Mouse (Mus musculus) CD4-positive naive resting alpha-beta T cell, adult 76 days (primary cell): Measurements from ENCODE around the gene Gm14391. TPM values are rescaled to one million over a fixed set of nuclear protein-coding genes. Genes with fewer than 3 reads are reported as not detected.

ENCODE experiments used
- total RNA-seq: library from RNA; stranded (reverse); gene quantifications from one replicate; pipeline ENCODE4 v1.2.4, GENCODE M21; 2023

Gm14391 gene
- 12.4 TPM for total RNA-seq

DNA sequence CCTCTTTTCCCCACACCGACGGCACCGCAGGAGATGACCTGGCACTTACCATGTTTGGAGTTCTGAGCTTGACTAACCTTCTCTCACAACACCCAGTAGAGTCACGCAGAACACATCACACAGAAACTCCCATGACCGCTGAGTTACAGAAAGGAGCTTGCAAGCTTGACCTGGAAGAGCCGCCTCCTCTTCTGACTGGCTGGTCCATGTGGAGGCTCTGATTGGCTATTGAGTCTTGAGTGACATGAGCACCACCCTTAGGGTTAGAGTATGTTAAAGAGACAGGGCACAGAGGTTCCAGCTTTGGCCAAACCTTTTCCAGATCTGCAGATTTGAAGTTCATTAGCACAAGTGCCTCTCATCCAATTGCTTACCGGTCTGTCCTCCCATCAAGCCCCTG is at the start of gene Gm14391:
Gm14391 (minus strand) TSS at position 186 of the 400 bp plus-strand sequence.

DNA sequence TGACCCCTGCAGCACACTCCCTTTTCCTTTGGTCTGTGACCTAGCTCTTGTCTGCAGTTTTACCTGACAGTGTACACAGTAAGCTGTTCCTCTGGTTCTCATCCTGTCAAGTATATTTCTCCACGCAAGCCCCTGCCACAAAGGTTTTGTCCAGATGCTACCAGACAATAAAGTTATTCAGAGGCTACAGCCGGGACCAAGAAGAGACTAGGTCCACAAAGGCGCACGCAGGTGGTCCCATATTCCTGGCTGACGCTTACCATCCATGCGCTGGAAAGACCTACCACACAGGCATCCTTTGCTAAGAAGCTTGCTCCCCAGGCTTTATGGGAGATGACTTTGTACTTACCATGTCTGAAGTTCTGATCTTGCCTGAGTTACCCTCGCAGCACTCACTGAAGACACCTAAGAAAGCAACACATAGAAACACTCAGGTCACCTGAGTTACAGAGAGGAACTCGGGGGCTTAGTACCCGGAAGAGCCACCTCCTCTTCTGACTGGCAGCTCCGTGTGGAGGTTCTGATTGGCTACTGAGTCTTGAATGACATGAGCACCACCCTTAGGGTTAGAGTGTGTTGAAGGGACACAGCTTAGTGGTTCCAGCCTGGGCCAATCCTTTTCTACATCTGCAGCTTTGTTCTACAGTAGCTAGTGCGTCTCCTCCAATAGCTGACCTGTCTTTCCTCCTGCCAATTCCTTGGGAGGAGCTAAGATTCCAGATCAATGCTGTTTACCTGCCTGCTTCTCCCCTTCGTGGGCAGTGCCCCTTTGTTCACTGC is 31.1 kb downstream of the Gm14391 start, which contains the start of gene Gm14443:
Gm14443 (minus strand) TSS at position 471 of the 780 bp plus-strand sequence.

DNA sequence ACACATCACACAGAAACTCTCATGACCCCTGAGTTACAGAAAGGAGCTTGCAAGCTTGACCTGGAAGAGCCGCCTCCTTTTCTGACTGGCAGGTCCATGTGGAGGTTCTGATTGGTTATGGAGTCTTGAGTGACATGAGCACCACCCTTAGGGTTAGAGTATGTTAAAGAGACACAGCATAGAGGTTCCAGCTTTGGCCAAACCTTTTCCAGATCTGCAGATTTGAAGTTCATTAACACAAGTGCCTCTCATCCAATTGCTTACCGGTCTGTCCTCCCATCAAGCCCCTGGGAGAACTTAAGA is 64.8 kb downstream of the Gm14391 start, which contains the start of gene Gm14399:
Gm14399 (minus strand) TSS at position 20 of the 303 bp plus-strand sequence.

Other genes with a start within 250 kb of the Gm14391 start
- not detected for gene Gm14444, start 196.7 kb downstream of the Gm14391 start, total RNA-seq
- gene Gm14393, start 139.1 kb downstream of the Gm14391 start, total RNA-seq: not detected
- gene Gm14399, start 64.9 kb downstream of the Gm14391 start, total RNA-seq: 2.9 TPM
- not detected for gene Gm14443, start 31.0 kb downstream of the Gm14391 start, total RNA-seq
- 3.7 TPM for gene Gm14440, start 68.2 kb upstream of the Gm14391 start, total RNA-seq
- gene Gm4631, start 131.3 kb upstream of the Gm14391 start, total RNA-seq: 8.3 TPM
- 0.59 TPM for gene Zfp968, start 165.5 kb upstream of the Gm14391 start, total RNA-seq
- 2.0 TPM for gene Gm4724, start 228.9 kb upstream of the Gm14391 start, total RNA-seq